Mouse (Mus musculus): Measurements from ENCODE around the gene Sh3bp5l. TPM values are rescaled to one million over a fixed set of nuclear protein-coding genes. Genes with fewer than 3 reads are reported as not detected.
A peak's percentile ranks its signal among the peaks of the same experiment; 100 is the strongest.

Gene Sh3bp5l
- 16.8 and 17.0 TPM in 2 replicates for polyA plus RNA-seq (2015; fragmentation: Nextera tagmentation; extraction: Ambion mirVana)

- under 1% methylated on average over 52 of the region's 52 CpGs for WGBS (ENCODE audit: insufficient replicate concordance)
- Histone ChIP-seq H3K9me3 (replicated peaks; ENCODE audit: control insufficient read depth, low read length) (peaks cover 3% of the 10 kb centered on the region; the same call in 1 of the 2 replicates), H3K9ac (ENCODE audit: low read depth, low read length) (peak within 1 kb of the TSS; percentile 91), H3K4me3 (ENCODE audit: low read depth, low read length) (peak within 1 kb of the TSS; percentile 93), H3K36me3 (ENCODE audit: control insufficient read depth, insufficient read depth) (peaks cover 15% of the 10 kb centered on the region), H3K27ac (ENCODE audit: low read length) (peak within 1 kb of the TSS; percentile 91), H3K4me1 (ENCODE audit: control insufficient read depth, low read depth, low read length) (peaks cover 35% of the 10 kb centered on the region), H3K4me2 (ENCODE audit: low read depth, low read length) (peak within 1 kb of the TSS; percentile 90), H3K27me3 (ENCODE audit: control insufficient read depth, insufficient read depth, low read depth, low read length) (no peaks in the 10 kb centered on the region)
- ATAC-seq (ENCODE audit: low read depth) = peak; percentile 88
Measured at GRCm38 (mm10) chr11:58330276-58331148, at the start of gene Sh3bp5l, which contains the start of gene Zfp672. Sh3bp5l (plus strand) TSS chr11:58330724. Zfp672 (minus strand) TSS chr11:58330339.

GRCm38 (mm10) chr11:58281970-58282496, 48.5 kb upstream of the Sh3bp5l start:
- Histone ChIP-seq H3K27me3 (ENCODE audit: control insufficient read depth, insufficient read depth, low read depth, low read length) (no peaks in the 10 kb centered on the region), H3K4me2 (ENCODE audit: low read depth, low read length) (no peak overlapping the region), H3K36me3 (ENCODE audit: control insufficient read depth, insufficient read depth) (no peaks in the 10 kb centered on the region), H3K4me3 (ENCODE audit: low read depth, low read length) (no peak overlapping the region), H3K4me1 (ENCODE audit: control insufficient read depth, low read depth, low read length) (no peaks in the 10 kb centered on the region), H3K27ac (ENCODE audit: low read length) (no peak overlapping the region), H3K9me3 (replicated peaks; ENCODE audit: control insufficient read depth, low read length) (no peaks in the 10 kb centered on the region), H3K9ac (ENCODE audit: low read depth, low read length) (no peak overlapping the region)
- WGBS (ENCODE audit: insufficient replicate concordance) = 60% methylated on average over 13 of the region's 13 CpGs
- ATAC-seq (ENCODE audit: low read depth) = no peak

DNA sequence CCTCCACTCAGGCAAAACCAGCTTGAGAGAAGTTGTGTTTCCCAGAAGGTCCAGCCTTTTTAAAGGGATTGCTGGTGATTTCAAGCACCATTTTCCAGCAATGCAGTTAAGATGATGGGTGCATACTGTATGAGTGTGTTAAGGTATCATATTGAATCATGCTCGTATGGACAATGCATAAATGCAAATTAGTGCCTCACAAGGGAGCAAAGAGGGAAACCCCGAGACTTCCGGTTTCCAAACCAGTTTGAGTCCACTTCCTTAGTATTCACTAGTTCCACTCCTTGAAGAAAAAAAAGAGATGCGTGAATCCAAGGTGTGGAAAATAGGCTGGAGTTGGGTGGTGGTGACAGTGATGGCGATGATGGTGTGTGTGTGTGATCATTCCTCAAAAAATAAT, 48.0 kb upstream of the Sh3bp5l start:
- no peak overlapping the region for H3K9ac ChIP-seq (ENCODE audit: low read depth, low read length)
- H3K4me3 ChIP-seq (ENCODE audit: low read depth, low read length) = no peak overlapping the region
- WGBS (ENCODE audit: insufficient replicate concordance) = 54% methylated on average over 5 of the region's 5 CpGs
- ATAC-seq (ENCODE audit: low read depth) = no peak
- H3K27ac ChIP-seq (ENCODE audit: low read length) = no peak overlapping the region
- no peak overlapping the region for H3K4me2 ChIP-seq (ENCODE audit: low read depth, low read length)
- no peaks in the 10 kb centered on the region for H3K36me3 ChIP-seq (ENCODE audit: control insufficient read depth, insufficient read depth)
- no peaks in the 10 kb centered on the region for H3K27me3 ChIP-seq (ENCODE audit: control insufficient read depth, insufficient read depth, low read depth, low read length)
- H3K4me1 ChIP-seq (ENCODE audit: control insufficient read depth, low read depth, low read length) = no peaks in the 10 kb centered on the region
- H3K9me3 ChIP-seq (replicated peaks; ENCODE audit: control insufficient read depth, low read length) = no peaks in the 10 kb centered on the region

DNA sequence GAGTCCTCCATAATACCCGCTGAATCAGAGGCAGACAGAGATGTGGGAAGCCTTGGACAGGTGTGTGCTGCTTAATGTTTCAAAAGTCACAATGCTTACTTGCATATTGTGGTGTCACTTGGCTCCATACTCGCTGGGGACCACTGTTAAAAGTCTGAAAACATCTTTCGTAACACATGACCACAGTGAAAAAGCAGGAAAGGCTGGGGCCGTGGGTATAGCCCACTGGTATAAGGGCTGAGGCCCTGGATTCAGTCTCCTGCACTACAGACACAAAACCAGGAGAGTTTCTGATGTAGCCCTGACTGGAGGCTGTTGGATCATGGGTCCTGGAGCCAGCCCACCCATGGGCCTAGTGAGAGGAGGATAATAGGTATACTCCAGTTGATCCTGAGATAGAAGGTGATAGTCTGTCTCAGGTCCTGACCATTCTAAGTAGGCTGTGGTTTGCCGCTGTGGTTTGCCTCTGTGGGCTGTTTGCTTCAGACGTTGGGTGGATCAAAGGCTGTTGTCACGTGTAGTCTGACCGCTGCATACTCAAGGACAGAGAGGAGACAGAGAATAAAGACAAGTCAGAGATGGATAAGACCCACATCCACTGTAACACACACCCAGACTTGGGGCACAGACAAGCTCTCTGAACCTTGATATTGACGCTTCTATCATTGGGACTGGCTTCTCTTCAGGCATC, 40.4 kb upstream of the Sh3bp5l start:
- H3K4me1 ChIP-seq (ENCODE audit: control insufficient read depth, low read depth, low read length) = no peaks in the 10 kb centered on the region
- no peaks in the 10 kb centered on the region for H3K27me3 ChIP-seq (ENCODE audit: control insufficient read depth, insufficient read depth, low read depth, low read length)
- no peaks in the 10 kb centered on the region for H3K36me3 ChIP-seq (ENCODE audit: control insufficient read depth, insufficient read depth)
- no peak overlapping the region for H3K4me2 ChIP-seq (ENCODE audit: low read depth, low read length)
- no peak overlapping the region for H3K9ac ChIP-seq (ENCODE audit: low read depth, low read length)
- no peak overlapping the region for H3K27ac ChIP-seq (ENCODE audit: low read length)
- no peaks in the 10 kb centered on the region for H3K9me3 ChIP-seq (replicated peaks; ENCODE audit: control insufficient read depth, low read length)
- ATAC-seq (ENCODE audit: low read depth) = no peak
- 22% methylated on average over 9 of the region's 9 CpGs for WGBS (ENCODE audit: insufficient replicate concordance)
- no peak overlapping the region for H3K4me3 ChIP-seq (ENCODE audit: low read depth, low read length)

DNA sequence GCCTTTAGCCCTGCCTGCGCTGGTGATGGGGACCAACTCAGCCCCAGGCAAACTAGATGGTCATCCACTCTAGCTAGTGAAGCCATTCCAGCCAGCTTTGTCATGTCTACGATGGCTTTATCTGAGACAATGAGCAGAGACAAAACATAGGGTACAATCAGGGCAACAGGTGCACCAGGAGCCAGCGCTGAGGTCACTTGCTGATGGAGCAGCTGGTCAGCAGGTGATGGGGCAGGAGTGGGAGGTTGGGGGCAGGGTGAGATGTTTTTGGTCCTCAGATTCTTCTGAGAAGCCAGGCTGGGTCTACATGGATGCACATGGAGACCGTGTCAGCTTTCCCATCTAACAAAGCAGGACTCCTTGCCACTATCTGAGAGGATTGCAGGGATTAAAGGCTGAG, 39.7 kb upstream of the Sh3bp5l start:
- WGBS (ENCODE audit: insufficient replicate concordance) = 61% methylated on average over 4 of the region's 4 CpGs
- Histone ChIP-seq H3K27ac (ENCODE audit: low read length) (no peak overlapping the region), H3K4me1 (ENCODE audit: control insufficient read depth, low read depth, low read length) (no peaks in the 10 kb centered on the region), H3K9ac (ENCODE audit: low read depth, low read length) (no peak overlapping the region), H3K9me3 (replicated peaks; ENCODE audit: control insufficient read depth, low read length) (no peaks in the 10 kb centered on the region), H3K4me3 (ENCODE audit: low read depth, low read length) (no peak overlapping the region), H3K27me3 (ENCODE audit: control insufficient read depth, insufficient read depth, low read depth, low read length) (no peaks in the 10 kb centered on the region), H3K4me2 (ENCODE audit: low read depth, low read length) (no peak overlapping the region), H3K36me3 (ENCODE audit: control insufficient read depth, insufficient read depth) (no peaks in the 10 kb centered on the region)
- ATAC-seq (ENCODE audit: low read depth) = no peak

DNA sequence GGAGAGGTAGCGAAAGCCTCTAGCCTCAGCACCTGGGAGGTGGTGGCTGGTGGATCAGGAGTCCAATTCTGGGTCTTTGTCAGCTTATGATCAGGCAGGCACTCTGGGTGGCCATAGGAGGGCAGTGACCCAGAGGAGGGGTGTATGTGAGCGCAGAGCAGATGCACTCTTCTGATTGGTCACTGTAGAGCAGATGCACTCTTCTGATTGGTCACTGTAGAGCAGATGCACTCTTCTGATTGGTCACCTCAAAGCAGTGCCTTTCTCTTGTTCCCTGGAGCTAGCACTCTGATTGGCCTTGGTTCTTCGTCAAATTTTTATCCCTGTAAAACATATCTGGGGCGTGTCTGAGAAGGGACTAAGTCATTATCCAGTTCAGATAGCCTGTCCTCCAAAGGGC, 37.7 kb upstream of the Sh3bp5l start:
- Histone ChIP-seq H3K36me3 (ENCODE audit: control insufficient read depth, insufficient read depth) (no peaks in the 10 kb centered on the region), H3K9ac (ENCODE audit: low read depth, low read length) (no peak overlapping the region), H3K4me1 (ENCODE audit: control insufficient read depth, low read depth, low read length) (no peaks in the 10 kb centered on the region), H3K27ac (ENCODE audit: low read length) (no peak overlapping the region), H3K4me3 (ENCODE audit: low read depth, low read length) (no peak overlapping the region), H3K9me3 (replicated peaks; ENCODE audit: control insufficient read depth, low read length) (no peaks in the 10 kb centered on the region), H3K27me3 (ENCODE audit: control insufficient read depth, insufficient read depth, low read depth, low read length) (no peaks in the 10 kb centered on the region), H3K4me2 (ENCODE audit: low read depth, low read length) (no peak overlapping the region)
- WGBS (ENCODE audit: insufficient replicate concordance) = 47% methylated on average over 4 of the region's 4 CpGs
- ATAC-seq (ENCODE audit: low read depth) = 0 out of 2 replicates have a peak, but pooled peaks have one; percentile 30

DNA sequence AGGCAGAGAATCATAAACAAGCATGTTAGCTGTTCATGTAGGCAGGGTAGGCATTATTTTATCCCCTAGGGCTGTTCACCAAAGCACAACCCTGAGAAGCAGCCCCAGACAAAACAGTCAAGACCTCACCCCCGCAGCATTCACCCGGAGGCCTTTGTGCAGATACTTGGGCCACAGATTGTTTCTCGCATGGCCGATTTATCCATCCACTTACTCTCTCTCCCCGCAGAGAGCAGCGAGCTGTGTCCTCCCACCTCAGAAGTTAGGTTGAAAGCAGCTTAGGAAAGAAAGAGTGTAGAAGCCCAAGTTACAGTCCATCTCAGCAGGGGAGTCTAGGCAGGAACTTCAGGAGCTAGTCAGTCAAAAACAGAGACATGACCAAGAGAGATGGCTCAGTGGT, 33.1 kb upstream of the Sh3bp5l start:
- H3K9ac ChIP-seq (ENCODE audit: low read depth, low read length) = no peak overlapping the region
- WGBS (ENCODE audit: insufficient replicate concordance) = 68% methylated on average over 6 of the region's 6 CpGs
- no peaks in the 10 kb centered on the region for H3K36me3 ChIP-seq (ENCODE audit: control insufficient read depth, insufficient read depth)
- H3K27ac ChIP-seq (ENCODE audit: low read length) = no peak overlapping the region
- no peak overlapping the region for H3K4me2 ChIP-seq (ENCODE audit: low read depth, low read length)
- ATAC-seq (ENCODE audit: low read depth) = no peak
- H3K9me3 ChIP-seq (replicated peaks; ENCODE audit: control insufficient read depth, low read length) = no peaks in the 10 kb centered on the region
- no peak overlapping the region for H3K4me3 ChIP-seq (ENCODE audit: low read depth, low read length)
- peaks cover 5% of the 10 kb centered on the region for H3K4me1 ChIP-seq (ENCODE audit: control insufficient read depth, low read depth, low read length)
- H3K27me3 ChIP-seq (ENCODE audit: control insufficient read depth, insufficient read depth, low read depth, low read length) = no peaks in the 10 kb centered on the region

DNA sequence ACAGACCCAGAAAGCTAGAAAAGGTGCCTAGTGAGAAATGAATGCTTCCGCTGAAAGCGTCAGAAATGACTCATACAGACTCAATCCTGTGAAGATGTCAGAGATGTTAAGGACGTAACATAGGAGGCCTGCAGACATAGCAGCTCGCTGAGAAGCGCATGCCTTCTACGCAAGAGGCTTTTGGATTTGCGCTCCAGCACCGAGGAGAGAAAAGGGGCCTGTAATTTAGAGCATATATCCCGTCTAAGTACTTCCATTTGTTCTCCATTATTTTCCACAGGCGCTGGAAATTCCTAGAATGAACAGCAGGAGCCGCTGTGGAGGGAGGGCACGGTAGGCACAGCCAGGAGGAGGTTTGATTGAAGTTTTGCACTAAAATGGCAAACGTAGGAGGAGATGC, 29.5 kb upstream of the Sh3bp5l start:
- Histone ChIP-seq H3K4me3 (ENCODE audit: low read depth, low read length) (peak overlapping the region; percentile 73), H3K4me2 (ENCODE audit: low read depth, low read length) (peak overlapping the region; percentile 79), H3K9ac (ENCODE audit: low read depth, low read length) (no peak overlapping the region), H3K27me3 (ENCODE audit: control insufficient read depth, insufficient read depth, low read depth, low read length) (no peaks in the 10 kb centered on the region), H3K27ac (ENCODE audit: low read length) (no peak overlapping the region), H3K4me1 (ENCODE audit: control insufficient read depth, low read depth, low read length) (peaks cover 13% of the 10 kb centered on the region), H3K36me3 (ENCODE audit: control insufficient read depth, insufficient read depth) (no peaks in the 10 kb centered on the region), H3K9me3 (replicated peaks; ENCODE audit: control insufficient read depth, low read length) (no peaks in the 10 kb centered on the region)
- ATAC-seq (ENCODE audit: low read depth) = no peak
- WGBS (ENCODE audit: insufficient replicate concordance) = 18% methylated on average over 13 of the region's 13 CpGs

All from liver, embryonic 16.5 days (tissue).